19 mouse cellular contexts compared by ENCODE assay signal in the genomic region with DNA sequence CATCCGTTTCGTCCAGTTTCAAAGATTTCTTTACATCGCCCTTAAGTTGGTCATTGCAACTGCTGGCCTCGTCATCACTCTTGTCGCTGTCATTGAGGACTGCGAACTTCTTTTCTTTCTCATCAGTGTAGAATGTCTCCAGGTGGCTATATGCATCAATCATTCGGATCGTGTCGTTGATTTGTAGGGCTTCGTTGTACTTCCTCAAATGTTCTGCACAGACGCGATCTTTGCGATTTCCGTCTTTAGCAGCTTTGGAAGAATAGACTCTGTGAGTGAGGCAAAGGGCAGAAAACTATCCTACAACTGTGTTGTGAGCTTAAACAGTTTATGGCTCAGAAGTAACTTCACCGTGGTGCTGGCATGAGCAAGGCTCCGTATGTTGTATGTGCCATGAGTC.
"Had no signal": no experiment of that assay in that cellular context is flagged by ENCODE, and none has a peak within 500 bp of the region (broad histone marks: within the 10 kb centered on the region; RNA-seq: fewer than 3 reads in every experiment).

No protein-coding gene starts in this region.

- DNase-seq: gastrocnemius, adult 2 months; gastrocnemius, postnatal 10 days; gastrocnemius, postnatal 25 days; heart, adult 11 months; heart, adult 2 months; heart, postnatal 14 days; heart, postnatal 36 days; kidney, adult 18-20 months; kidney, adult 8-10 months; kidney, postnatal 10 days; kidney, postnatal 25 days; kidney, postnatal 4 days; layer of hippocampus, postnatal 36 days; left cerebral cortex, postnatal 4 days had no signal

- ATAC-seq: hindbrain, embryonic 16.5 days; inflammation-experienced regulatory T-cells, adult 6 months; intestine, embryonic 15.5 days; intestine, postnatal 0 days; liver, embryonic 12.5 days had no signal
